Mouse (Mus musculus): ENCODE data around the gene Rassf6.

- TF ChIP-seq POLR2A (IDR thresholded peaks at IDR 0.05; ENCODE audit: control insufficient read depth, low read depth, low read length) = no peak
- no peak for TF ChIP-seq CTCF (IDR thresholded peaks at IDR 0.05; ENCODE audit: control insufficient read depth, insufficient read depth, insufficient replicate concordance, low read depth, low read length)
Measured at GRCm38 (mm10) chr5:90687913-90688312, 47.5 kb upstream of the Rassf6 start.
